Mouse (Mus musculus) hindlimb bud, embryonic 11.5 days (tissue): ENCODE measurements around the gene Tmem102.
A peak's percentile ranks its signal among the peaks of the same experiment; 100 is the strongest.

ENCODE experiments used
- DNase-seq: peaks from one replicate; pipeline ENCODE4 v3.0.0-alpha.2; 2012; ENCODE audit warnings: low read depth, low spot score; ENCODE audit errors: extremely low spot score

The Tmem102 gene

DNA sequence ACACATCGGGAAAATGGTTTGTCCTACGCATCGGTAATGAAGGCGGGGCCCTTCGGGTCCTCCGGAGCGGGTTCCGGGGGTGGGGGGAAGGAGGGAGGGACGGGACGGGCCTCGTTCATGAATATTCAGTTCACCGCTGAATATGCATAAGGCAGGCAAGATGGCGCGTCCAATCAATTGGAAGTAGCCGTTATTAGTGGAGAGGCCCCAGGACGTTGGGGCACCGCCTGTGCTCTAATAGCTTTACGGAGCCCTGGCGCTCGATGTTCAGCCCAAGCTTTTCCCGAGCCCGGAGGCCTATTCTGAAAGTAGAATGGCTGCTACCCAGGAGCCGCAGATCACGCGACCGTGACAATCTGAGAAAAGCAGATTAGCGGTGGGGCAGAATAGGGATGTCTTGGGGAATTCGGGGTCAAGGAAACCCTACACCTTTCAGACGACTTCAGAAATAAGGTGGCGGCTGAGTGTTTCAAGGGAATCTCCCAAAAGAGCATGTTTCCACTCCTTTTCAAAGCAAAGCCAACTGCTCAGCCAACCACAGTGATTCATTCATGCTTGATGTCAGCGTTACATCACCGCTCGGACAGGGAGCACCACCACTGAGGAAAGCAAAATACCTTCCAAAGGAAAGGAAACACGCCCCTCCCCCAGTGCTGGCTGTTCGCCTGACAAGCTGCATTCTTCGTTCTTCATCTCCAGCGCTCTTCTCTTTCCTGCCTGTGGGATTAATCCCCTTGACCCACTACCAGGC, 46.3 kb downstream of the Tmem102 start:
- DNase-seq, result peak; percentile 54

GRCm38 (mm10) chr11:69758478-69758970, 46.9 kb downstream of the Tmem102 start, which contains the start of gene Polr2a:
Gene Polr2a, minus strand, starts transcription at chr11:69758637.
- DNase-seq, result peak; percentile 99

GRCm38 (mm10) chr11:69758090-69758456, 47.4 kb downstream of the Tmem102 start:
- peak; percentile 74 for DNase-seq

GRCm38 (mm10) chr11:69757303-69758089, 47.9 kb downstream of the Tmem102 start:
- DNase-seq, result no peak

DNA sequence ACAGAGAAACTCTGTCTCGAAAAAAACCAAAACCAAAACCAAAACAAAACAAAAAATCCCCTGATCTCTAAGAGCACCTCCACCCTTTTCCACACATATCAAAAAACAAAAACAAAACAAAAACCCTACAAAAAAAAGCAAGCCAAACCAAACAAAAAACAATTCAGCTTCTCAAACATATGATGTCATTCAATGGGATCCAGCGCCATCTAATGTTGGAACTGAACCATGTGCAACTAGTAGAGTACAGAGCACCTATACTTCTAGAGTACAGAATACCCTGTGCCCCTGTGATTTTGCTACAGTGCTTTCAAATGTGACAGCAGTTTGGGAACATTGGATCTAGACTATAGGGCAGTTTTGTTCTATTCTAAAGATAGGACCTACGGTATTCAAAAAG, 50.7 kb downstream of the Tmem102 start:
- no peak for DNase-seq

GRCm38 (mm10) chr11:69754233-69754632, 51.2 kb downstream of the Tmem102 start:
- no peak for DNase-seq
